Mouse (Mus musculus) B cell, adult (primary cell): Measurements from ENCODE around the gene Herc6. TPM values are rescaled to one million over a fixed set of nuclear protein-coding genes. Genes with fewer than 3 reads are reported as not detected.

ENCODE experiments used
- total RNA-seq: library from RNA; stranded (reverse); gene quantifications from 4 replicates; pipeline ENCODE4 v1.2.4, GENCODE M21; 2023; ENCODE audit not compliant: inconsistent age

Gene Herc6
- 23.1 to 34.6 TPM (median 26.2 TPM) in 4 replicates for total RNA-seq

DNA sequence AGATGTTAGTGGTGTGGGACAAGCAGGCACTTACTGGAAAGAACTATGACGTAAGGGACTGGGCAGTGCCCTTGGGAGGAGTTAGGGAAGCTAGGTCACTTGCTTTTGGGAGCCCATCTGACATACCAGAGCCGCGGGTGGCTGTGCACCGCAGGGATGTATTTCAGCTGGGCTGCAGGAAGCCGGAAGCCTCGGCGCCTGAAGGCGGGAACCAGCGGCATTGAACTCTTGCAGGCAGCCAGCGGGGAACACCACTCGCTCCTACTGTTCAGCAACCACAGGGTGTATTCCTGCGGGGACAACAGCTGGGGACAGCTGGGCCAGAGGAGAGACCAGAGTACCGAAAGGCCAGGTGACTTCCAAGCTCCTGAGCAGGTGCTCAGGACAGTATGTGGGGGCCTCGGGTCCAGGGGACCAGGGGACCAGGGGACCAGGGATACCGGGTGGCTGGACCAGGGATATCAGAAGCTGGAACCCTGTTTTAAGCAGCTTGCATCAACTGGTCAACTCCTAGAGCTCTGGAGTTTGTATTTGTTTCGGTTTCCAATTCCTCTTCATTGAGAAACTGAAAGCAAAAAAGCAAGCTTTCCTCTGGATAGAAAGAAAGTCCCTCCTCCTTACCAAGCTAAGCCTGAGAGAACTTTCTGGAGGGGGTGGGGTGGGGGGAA, at the start of gene Herc6:
Gene Herc6, plus strand, starts transcription at position 120 of the 668 bp plus-strand sequence.

GRCm38 (mm10) chr6:57535386-57535936, 45.3 kb upstream of the Herc6 start, which contains the start of gene Ppm1k:
TSS of gene Ppm1k (minus strand) at chr6:57535468.

GRCm38 (mm10) chr6:57691467-57692261, 110.9 kb downstream of the Herc6 start, which contains the start of gene Pyurf:
TSS of gene Pyurf (minus strand) at chr6:57692078.

GRCm38 (mm10) chr6:57702376-57702742, 121.6 kb downstream of the Herc6 start, which contains the start of gene Lancl2:
TSS of gene Lancl2 (plus strand) at chr6:57702540.

Other genes starting within 250 kb of the Herc6 start
- not detected in 4 replicates for gene Vmn1r17, start 217.3 kb upstream of the Herc6 start, total RNA-seq
- not detected in 4 replicates for gene Vmn1r18, start 185.2 kb upstream of the Herc6 start, total RNA-seq
- gene Vmn1r19, start 177.2 kb upstream of the Herc6 start, total RNA-seq = not detected in 4 replicates
- gene Vmn1r20, start 152.1 kb upstream of the Herc6 start, total RNA-seq = not detected in 4 replicates
- 32.3 to 44.4 TPM (median 39.4 TPM) in 4 replicates for gene Ppm1k, start 45.5 kb upstream of the Herc6 start, total RNA-seq
- 3.9 to 5.3 TPM (median 4.6 TPM) in 4 replicates for gene Pyurf, start 111.1 kb downstream of the Herc6 start, total RNA-seq
- gene Lancl2, start 121.5 kb downstream of the Herc6 start, total RNA-seq = 9.0 to 10.9 TPM (median 9.9 TPM) in 4 replicates
- 12.5 to 14.7 TPM (median 13.4 TPM) in 4 replicates for gene Vopp1, start 244.2 kb downstream of the Herc6 start, total RNA-seq